Mouse (Mus musculus): Measurements from ENCODE around the gene Ccdc187.

DNA sequence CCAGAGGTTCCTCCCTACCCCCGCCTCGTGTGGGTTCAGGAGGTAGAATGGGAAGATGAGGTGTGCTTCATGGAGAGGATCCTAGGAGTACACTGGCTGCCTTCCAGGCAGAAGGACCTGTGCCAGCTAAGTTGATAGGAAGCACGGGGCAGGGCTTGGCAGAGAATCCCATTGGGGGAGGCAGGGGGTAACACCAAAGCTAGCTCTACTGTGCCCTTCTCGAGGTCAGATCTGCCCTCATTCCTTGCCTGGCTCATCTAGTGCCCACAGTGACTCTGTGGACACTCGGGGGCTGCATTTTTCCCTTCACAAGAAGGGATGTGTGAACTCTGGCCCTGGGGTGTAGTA, 44.8 kb upstream of the Ccdc187 start:
- TF ChIP-seq POLR2A (IDR thresholded peaks at IDR 0.05; ENCODE audit: low read depth, low read length) (no peak), CTCF (IDR thresholded peaks at IDR 0.05; ENCODE audit: extremely low read depth, insufficient read depth, insufficient read length, insufficient replicate concordance) (no peak)
